In the genomic region with DNA sequence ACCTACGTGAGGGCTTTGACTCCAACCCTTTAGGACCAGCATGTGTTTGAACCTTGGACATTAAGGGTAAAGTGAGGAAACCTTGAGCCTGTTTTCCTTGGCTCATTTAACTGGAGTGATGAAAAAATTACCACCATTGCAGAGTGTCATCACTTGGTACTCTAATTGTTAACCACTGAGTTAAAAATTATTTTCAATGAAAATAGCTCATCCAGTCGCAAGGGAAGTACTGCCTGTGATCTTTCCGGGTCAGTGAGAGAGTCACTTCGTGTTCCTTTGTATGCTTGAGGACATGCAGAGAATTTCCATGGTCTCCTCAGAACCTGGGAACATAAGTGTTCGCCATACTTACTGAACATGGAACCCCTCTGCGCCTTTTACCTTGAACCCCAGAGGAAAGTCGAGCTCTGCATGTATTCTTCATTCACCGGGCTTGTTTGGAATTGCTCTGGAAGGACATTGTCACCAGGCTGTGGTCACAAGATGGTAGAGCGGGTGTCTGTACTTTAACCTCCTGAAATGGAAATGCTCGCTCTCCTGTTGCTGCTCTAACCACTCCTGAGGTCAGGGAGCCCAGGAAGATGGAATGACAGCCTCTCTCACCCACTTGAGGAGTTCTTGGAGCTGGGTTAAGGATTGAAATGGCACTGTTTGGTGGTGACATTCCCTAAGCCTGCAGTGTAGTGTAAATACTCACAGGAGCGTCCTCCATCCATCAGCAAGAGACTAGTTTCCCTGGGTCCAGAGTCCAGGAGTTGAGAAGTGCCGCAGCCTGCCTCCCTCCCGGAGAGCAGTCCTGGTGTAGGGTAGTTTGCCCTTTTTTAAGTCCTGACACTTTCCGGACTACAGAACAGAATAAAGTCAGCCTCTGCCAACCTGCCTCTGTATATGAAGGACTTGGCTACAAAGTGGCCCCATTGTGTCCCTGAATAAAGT, we compare ENCODE assay signal across 12 mouse cellular contexts.
DNase-seq lines count a peak whose midpoint lies in the region; ATAC-seq and TF ChIP-seq lines count a peak whose summit lies in the region.
"Had no signal": no experiment of that assay in that cellular context is flagged by ENCODE, and none has a peak within 500 bp of the region (broad histone marks: within the 10 kb centered on the region; RNA-seq: fewer than 3 reads in every experiment).

No protein-coding gene starts in this region.

- peak; percentile 53 for ATAC-seq in lung, embryonic 14.5 days (ENCODE audit: insufficient read depth)
- peak; percentile 68 for ATAC-seq in intestine, embryonic 16.5 days
- ATAC-seq in kidney, embryonic 16.5 days (ENCODE audit: low FRiP score, low TSS enrichment): peak; percentile 70
- 0 out of 2 replicates have a peak, but pooled peaks have one; percentile 48 for ATAC-seq in stomach, embryonic 15.5 days (ENCODE audit: insufficient read depth, low FRiP score, low read depth)
- ATAC-seq in erythroblast, adult 5-6 weeks (replicated peaks; ENCODE audit: low FRiP score, poor library complexity, severe bottlenecking): no peak
- ATAC-seq: forebrain, embryonic 14.5 days had no signal

- 76% methylated on average over 14 of the region's 14 CpGs for WGBS in lung, embryonic 14.5 days
- WGBS in intestine, embryonic 16.5 days: 81% methylated on average over 14 of the region's 14 CpGs
- 66% methylated on average over 14 of the region's 14 CpGs for WGBS in kidney, embryonic 16.5 days
- 82% methylated on average over 14 of the region's 14 CpGs for WGBS in stomach, embryonic 15.5 days
- WGBS in cerebellum, adult 2 months: 93% methylated on average over 14 of the region's 14 CpGs

- no peaks in the 10 kb centered on the region for H3K9me3 ChIP-seq in lung, embryonic 14.5 days (ENCODE audit: low read depth, low read length)
- no peaks in the 10 kb centered on the region for H3K9me3 ChIP-seq in intestine, embryonic 16.5 days (ENCODE audit: control insufficient read depth, low read length)
- no peaks in the 10 kb centered on the region for H3K9me3 ChIP-seq in kidney, embryonic 16.5 days (ENCODE audit: low read length)
- no peaks in the 10 kb centered on the region for H3K9me3 ChIP-seq in stomach, embryonic 15.5 days
- H3K9me3 ChIP-seq: liver, embryonic 15.5 days had no signal

- no peak overlapping the region for H3K9ac ChIP-seq in lung, embryonic 14.5 days
- no peak overlapping the region for H3K9ac ChIP-seq in intestine, embryonic 16.5 days (ENCODE audit: low read depth, low read length)
- no peak overlapping the region; the same call in 1 of the 2 replicates for H3K9ac ChIP-seq in kidney, embryonic 16.5 days (replicated peaks; ENCODE audit: low read length)
- no peak overlapping the region for H3K9ac ChIP-seq in stomach, embryonic 15.5 days
- H3K9ac ChIP-seq: liver, embryonic 15.5 days had no signal

- H3K4me1 ChIP-seq in lung, embryonic 14.5 days (ENCODE audit: insufficient read depth): peaks cover 30% of the 10 kb centered on the region
- peaks cover 24% of the 10 kb centered on the region for H3K4me1 ChIP-seq in intestine, embryonic 16.5 days (ENCODE audit: control insufficient read depth, insufficient read depth, low read length)
- peaks cover 42% of the 10 kb centered on the region for H3K4me1 ChIP-seq in kidney, embryonic 16.5 days (ENCODE audit: insufficient read depth, low read length)
- peaks cover 29% of the 10 kb centered on the region; the same call in 1 of the 2 replicates for H3K4me1 ChIP-seq in stomach, embryonic 15.5 days
- peaks cover 11% of the 10 kb centered on the region for H3K4me1 ChIP-seq in cerebellum, adult 2 months (ENCODE audit: control insufficient read depth, insufficient read depth, low read length)

- no peak for DNase-seq in lung, embryonic 14.5 days
- DNase-seq in lung, postnatal 36 days: no peak
- no peak for DNase-seq in cerebellum, adult 2 months
- DNase-seq: cerebellum, postnatal 36 days; midbrain, embryonic 14.5 days; thymus, adult 18-20 months had no signal

- TF ChIP-seq POLR2A in cerebellum, adult 2 months (IDR thresholded peaks at IDR 0.05; ENCODE audit: borderline replicate concordance, insufficient read depth, low read length): no peak

- peak overlapping the region; percentile 3 for H3K4me2 ChIP-seq in lung, embryonic 14.5 days
- H3K4me2 ChIP-seq in intestine, embryonic 16.5 days (ENCODE audit: low read depth, low read length): no peak overlapping the region
- peak overlapping the region; percentile 36 for H3K4me2 ChIP-seq in kidney, embryonic 16.5 days (replicated peaks; ENCODE audit: low read depth, low read length)
- H3K4me2 ChIP-seq in stomach, embryonic 15.5 days: no peak overlapping the region
- H3K4me2 ChIP-seq: liver, embryonic 15.5 days had no signal

- H3K4me3 ChIP-seq in lung, embryonic 14.5 days (ENCODE audit: low read depth, low read length): no peak overlapping the region
- H3K4me3 ChIP-seq in intestine, embryonic 16.5 days (ENCODE audit: low read length): no peak overlapping the region
- no peak overlapping the region for H3K4me3 ChIP-seq in kidney, embryonic 16.5 days (ENCODE audit: low read length)
- no peak overlapping the region for H3K4me3 ChIP-seq in stomach, embryonic 15.5 days (replicated peaks)
- no peak overlapping the region for H3K4me3 ChIP-seq in cerebellum, adult 2 months (replicated peaks; ENCODE audit: insufficient read depth, low read depth, low read length)
- H3K4me3 ChIP-seq: liver, embryonic 15.5 days had no signal

- H3K36me3 ChIP-seq in lung, embryonic 14.5 days (ENCODE audit: insufficient read depth): no peaks in the 10 kb centered on the region
- H3K36me3 ChIP-seq in intestine, embryonic 16.5 days (ENCODE audit: control insufficient read depth, insufficient read depth, low read length): no peaks in the 10 kb centered on the region
- H3K36me3 ChIP-seq in kidney, embryonic 16.5 days (ENCODE audit: insufficient read depth, low read length): no peaks in the 10 kb centered on the region
- H3K36me3 ChIP-seq in stomach, embryonic 15.5 days: no peaks in the 10 kb centered on the region
- H3K36me3 ChIP-seq: liver, embryonic 15.5 days had no signal

- H3K27me3 ChIP-seq in lung, embryonic 14.5 days (ENCODE audit: insufficient read depth, low read length): no peaks in the 10 kb centered on the region
- H3K27me3 ChIP-seq in intestine, embryonic 16.5 days (replicated peaks; ENCODE audit: control insufficient read depth, insufficient read depth, low read length): no peaks in the 10 kb centered on the region
- H3K27me3 ChIP-seq in kidney, embryonic 16.5 days (ENCODE audit: insufficient read depth, low read length): no peaks in the 10 kb centered on the region
- no peaks in the 10 kb centered on the region for H3K27me3 ChIP-seq in stomach, embryonic 15.5 days (replicated peaks)
- H3K27me3 ChIP-seq in cerebellum, adult 2 months (ENCODE audit: control insufficient read depth, insufficient read depth, low read length): no peaks in the 10 kb centered on the region
- H3K27me3 ChIP-seq: liver, embryonic 15.5 days had no signal

- peak overlapping the region; percentile 51; the same call in 1 of the 2 replicates for H3K27ac ChIP-seq in lung, embryonic 14.5 days (ENCODE audit: low read depth)
- H3K27ac ChIP-seq in intestine, embryonic 16.5 days (ENCODE audit: low read length): no peak overlapping the region
- peak overlapping the region; percentile 80 for H3K27ac ChIP-seq in kidney, embryonic 16.5 days (ENCODE audit: low read length)
- peak overlapping the region; percentile 32; the same call in 1 of the 2 replicates for H3K27ac ChIP-seq in stomach, embryonic 15.5 days
- no peak overlapping the region for H3K27ac ChIP-seq in cerebellum, adult 2 months (ENCODE audit: insufficient read depth, low read length)
- H3K27ac ChIP-seq: liver, embryonic 15.5 days had no signal

- no peak for TF ChIP-seq CTCF in lung, embryonic 14.5 days (IDR thresholded peaks at IDR 0.05; ENCODE audit: low read depth)
- no peak for TF ChIP-seq CTCF in cerebellum, adult 2 months (IDR thresholded peaks at IDR 0.05; ENCODE audit: borderline replicate concordance, insufficient read depth, low read depth, low read length)

Comparison
In these comparisons a context has a peak if more than half of its experiments do, and no peak if none do; other contexts are left out.
1. H3K27ac ChIP-seq: peak in lung, embryonic 14.5 days (single experiment), kidney, embryonic 16.5 days (single experiment) and stomach, embryonic 15.5 days (single experiment); none in intestine, embryonic 16.5 days (single experiment) and cerebellum, adult 2 months (single experiment).
2. H3K4me2 ChIP-seq: peak in lung, embryonic 14.5 days (single experiment) and kidney, embryonic 16.5 days (single experiment); none in intestine, embryonic 16.5 days (single experiment) and stomach, embryonic 15.5 days (single experiment).